Mouse (Mus musculus) T-helper 1 cell (primary cell): ENCODE measurements around the gene Il33.
"Not testable (repeated sequence)": the region's sequence is repeated elsewhere in the genome, so short reads cannot be mapped to it uniquely, and the experiment has no call there.

ENCODE experiments used
- in situ Hi-C: fragments of 300-600 bp; cut with MboI, MseI; formaldehyde crosslinking; loops from one replicate; pipeline ENCODE4 v1.15.1; 2025; ENCODE audit warnings: high pct_unique_total_duplicates

The Il33 gene

GRCm38 (mm10) chr19:29937445-29937844 lies 12.5 kb downstream of the Il33 start:
- in situ Hi-C loops: no loop called here

DNA sequence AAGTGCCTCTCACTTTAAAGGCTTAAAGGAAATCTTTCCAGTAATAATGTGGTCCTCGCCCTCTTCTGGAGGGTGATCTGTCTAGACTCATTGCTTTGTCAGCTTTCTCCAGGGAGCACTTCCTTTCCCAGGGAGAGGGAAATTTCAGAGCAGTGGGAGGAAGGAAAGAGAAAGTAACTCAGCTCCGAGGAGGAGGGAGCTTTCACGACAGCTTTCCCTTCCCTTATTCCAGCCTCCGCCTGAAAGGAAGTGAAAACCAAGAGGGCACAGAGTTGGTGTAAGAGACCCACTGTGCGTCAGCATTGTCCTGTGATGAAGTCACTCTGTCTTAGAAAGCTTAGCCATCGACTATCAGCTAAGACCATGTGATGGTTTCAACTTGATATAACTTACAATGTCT lies 15.3 kb downstream of the Il33 start:
- in situ Hi-C loops: no loop called here

GRCm38 (mm10) chr19:29941208-29941607 lies 16.3 kb downstream of the Il33 start:
- in situ Hi-C loops: no loop called here

DNA sequence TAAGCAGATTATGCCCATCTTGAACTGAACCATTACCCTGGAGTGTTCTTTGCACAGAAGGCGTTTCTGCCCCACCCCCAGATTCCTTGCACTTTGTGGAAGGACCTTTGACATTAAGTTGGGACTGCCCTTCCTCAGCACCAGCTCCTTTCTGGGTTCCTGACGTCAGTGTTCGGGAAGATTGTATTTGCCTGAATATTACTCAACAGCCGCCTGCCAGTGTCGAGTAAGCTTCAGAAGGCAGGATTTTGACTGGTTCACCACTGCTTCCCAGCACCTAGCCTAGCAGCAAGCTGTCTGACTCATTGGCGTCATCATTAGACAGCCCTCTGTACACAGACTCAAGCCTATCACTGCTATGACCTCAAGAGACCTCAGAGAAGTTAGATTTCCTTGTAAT lies 17.4 kb downstream of the Il33 start:
- in situ Hi-C loops: no loop called here

- in situ Hi-C loops: no loop called here
Observed at GRCm38 (mm10) chr19:29944426-29944825, 19.5 kb downstream of the Il33 start.

GRCm38 (mm10) chr19:29944935-29945334 lies 20.0 kb downstream of the Il33 start:
- in situ Hi-C loops: not testable (repeated sequence)

GRCm38 (mm10) chr19:29945557-29946422 lies 20.9 kb downstream of the Il33 start:
- in situ Hi-C loops: no loop called here

DNA sequence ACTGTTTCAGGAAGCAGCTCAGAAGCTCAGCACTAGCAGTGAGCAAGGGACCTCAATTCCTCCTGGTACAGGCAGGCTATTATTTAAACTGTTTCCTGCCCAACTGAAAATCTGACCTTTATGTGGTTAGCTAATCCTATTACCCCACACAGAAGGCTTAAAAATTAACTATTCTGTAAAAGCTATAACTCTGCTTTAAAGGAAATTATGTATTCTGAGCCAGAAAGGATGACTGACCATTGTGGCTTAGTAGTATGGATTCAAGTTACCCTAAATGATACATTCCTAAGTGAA lies 21.5 kb downstream of the Il33 start:
- in situ Hi-C loops: no loop called here

- in situ Hi-C loops: no loop called here
Observed at GRCm38 (mm10) chr19:29947056-29947455, 22.1 kb downstream of the Il33 start.

DNA sequence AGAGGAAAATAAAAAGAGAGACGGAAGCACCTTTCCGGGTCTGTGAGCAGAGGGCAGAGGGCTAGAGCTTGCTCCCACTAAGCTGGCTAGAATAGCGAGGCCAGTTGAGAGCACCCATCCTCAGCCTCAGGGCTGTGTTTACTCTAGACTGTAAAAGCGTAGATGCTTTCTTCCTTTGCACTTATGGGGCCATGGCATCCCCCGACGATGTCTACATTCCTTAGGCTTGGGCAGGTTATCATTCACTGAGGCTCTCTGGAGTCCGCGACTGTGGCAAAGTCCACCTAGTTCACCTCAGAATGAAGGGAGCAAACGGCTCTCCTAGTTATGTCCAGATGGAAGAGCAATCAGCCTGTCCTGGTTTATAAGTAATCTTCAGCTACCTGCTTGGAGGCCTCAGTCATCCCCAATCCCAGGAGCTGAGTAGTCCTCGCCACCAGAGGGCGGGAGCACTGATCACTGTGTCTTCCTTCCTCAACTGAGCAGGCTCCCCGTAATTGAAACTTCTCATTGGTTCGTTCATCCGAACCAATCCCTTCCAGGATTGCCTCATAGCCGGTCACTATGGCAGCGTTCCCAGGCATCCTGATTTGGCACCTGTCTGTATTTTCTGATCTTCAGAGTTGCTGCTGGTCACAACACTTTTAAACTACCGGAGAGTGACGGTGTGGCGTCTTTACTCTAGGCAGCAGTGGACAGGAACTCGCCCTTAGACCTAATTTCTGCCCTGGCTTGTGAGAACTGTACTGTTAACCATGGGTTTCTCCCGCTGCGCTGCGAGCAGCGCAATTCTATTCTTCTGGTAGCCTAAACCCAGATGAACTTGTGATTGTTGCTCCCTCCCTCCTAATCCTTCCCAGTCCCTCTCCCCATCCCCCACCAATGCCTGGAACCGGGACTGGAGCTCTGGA lies 23.2 kb downstream of the Il33 start:
- in situ Hi-C loops: no loop called here

- in situ Hi-C loops: loop anchor here (5.0 kb wide), 1 partner anchor 40 kb away; no protein-coding TSS in a partner anchor
Observed at GRCm38 (mm10) chr19:29952538-29952937, 27.6 kb downstream of the Il33 start.

- in situ Hi-C loops: loop anchor here (5.0 kb wide), 1 partner anchor 42 kb away; no protein-coding TSS in a partner anchor
Observed at GRCm38 (mm10) chr19:29953833-29954232, 28.9 kb downstream of the Il33 start.

- in situ Hi-C loops: no loop called here
Observed at GRCm38 (mm10) chr19:29955454-29955853, 30.5 kb downstream of the Il33 start.

DNA sequence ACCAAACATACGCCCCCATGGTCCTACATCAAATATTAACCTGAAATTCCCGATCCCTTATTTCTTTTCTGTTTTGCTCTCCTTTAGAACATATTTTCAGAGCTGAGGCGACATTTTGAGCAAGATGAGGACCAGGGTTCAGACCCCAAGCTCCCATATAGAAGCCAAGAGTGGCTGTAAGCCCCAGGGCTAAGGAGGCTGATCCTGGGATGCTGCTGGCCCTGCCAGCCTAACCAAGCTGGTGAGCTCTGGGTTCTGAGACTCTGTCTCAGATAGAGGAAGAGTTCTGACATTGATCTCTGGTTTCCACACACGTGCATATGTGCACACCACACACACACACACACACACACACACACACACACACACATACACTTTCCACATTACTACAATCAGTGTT lies 36.0 kb downstream of the Il33 start:
- in situ Hi-C loops: no loop called here

DNA sequence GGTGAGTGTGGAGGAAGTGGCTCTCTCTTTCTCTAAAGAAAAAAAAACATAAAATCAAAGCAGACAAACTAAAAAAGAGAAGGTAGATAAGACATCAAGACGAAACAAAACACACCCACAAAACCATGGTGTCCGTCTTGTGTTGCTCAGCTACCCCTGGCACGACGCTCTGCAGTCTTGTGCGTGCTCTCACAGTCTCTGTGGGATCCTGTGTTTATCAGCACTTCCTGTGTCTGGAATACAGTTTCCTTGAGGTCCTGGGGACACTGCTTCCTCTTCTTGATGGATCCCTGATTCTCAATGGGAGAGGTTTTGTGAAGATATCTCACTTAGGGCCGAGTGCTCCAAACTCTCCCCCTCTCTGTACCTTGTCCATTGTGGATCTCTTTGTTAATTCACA lies 36.9 kb downstream of the Il33 start:
- in situ Hi-C loops: no loop called here

DNA sequence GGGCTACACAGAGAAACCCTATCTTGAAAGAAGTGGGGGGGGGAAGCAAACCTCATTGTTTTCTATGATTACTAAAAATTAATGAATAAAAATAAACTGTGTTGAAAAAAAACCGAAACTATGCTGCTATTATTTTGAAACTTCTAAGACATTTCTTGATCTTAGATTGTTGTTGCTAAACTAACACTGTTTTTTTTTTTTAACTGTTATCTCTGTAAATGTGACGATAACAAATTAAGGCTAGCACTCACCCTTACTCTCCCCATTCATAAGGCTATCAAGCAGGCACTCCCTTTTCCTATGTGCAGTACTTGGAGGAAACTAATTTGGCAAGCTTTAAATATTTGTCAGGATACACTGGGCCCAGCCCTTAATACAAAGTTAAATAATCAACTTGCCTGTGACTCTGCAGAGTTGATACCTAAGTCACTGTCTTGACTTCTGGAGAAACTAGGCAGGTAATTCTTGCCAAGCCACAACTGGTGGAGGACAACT lies 38.7 kb downstream of the Il33 start:
- in situ Hi-C loops: no loop called here

- in situ Hi-C loops: no loop called here
Observed at GRCm38 (mm10) chr19:29967960-29968359, 43.0 kb downstream of the Il33 start.

DNA sequence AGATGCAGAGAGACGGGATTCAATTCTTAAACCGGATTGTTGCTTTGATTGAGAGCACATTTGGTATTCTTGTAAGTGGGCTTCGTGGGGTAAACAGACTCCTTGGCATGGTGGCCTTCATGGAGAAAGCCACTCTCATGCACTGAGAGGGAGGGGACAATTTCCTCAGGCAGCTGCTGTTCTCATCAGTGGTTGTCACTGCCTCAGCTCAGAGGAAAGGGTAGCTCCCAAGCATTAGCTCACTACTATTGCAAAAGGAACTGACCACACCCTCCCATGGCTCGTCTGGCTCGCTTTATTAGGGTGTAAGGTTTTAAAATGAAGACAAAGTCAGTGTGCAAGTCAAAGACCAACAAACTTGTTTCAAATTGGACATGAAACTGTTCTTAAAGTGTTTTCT lies 48.5 kb downstream of the Il33 start:
- in situ Hi-C loops: no loop called here

DNA sequence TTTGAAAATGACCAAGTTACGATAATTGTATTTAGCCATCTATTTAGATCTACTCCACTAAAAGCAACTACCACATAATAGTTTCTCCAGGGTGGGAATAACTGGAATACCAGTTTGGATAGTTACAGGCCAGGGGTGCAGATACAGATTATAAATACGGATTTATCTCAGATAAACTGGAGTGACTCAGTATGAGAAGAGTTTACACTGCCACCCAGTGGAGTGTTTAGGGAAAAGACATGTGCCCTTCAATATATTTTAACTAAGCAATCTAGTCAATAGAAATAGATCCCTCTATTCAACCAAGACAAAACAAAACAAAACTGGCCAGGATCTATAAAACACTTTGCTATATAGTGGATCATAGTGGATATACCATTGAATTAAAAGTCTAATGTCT lies 53.9 kb downstream of the Il33 start:
- in situ Hi-C loops: loop anchor here (5.0 kb wide), 1 partner anchor 157 kb away; no protein-coding TSS in a partner anchor

- in situ Hi-C loops: loop anchor here (5.0 kb wide), 1 partner anchor 157 kb away; no protein-coding TSS in a partner anchor
Observed at GRCm38 (mm10) chr19:29979452-29980089, 54.7 kb downstream of the Il33 start.

GRCm38 (mm10) chr19:29984208-29985005 lies 59.5 kb downstream of the Il33 start:
- in situ Hi-C loops: no loop called here
